Mouse (Mus musculus): ENCODE data around the gene Abcc4. TPM values are rescaled to one million over a fixed set of nuclear protein-coding genes. Genes with fewer than 3 reads are reported as not detected.

Abcc4 gene
- polyA plus RNA-seq, 1 experiment from 2014 or later: 3.6 TPM

GRCm38 (mm10) chr14:118510793-118511192 is 195.2 kb downstream of the Abcc4 start:
- Histone ChIP-seq H3K27ac (replicated peaks; ENCODE audit: low read depth, low read length) (no peak overlapping the region), H3K4me2 (ENCODE audit: low read depth, low read length) (no peak overlapping the region), H3K9ac (replicated peaks; ENCODE audit: low read length) (no peak overlapping the region), H3K9me3 (replicated peaks; ENCODE audit: control insufficient read depth, low read length) (no peaks in the 10 kb centered on the region), H3K4me3 (ENCODE audit: low read depth, low read length) (no peak overlapping the region), H3K27me3 (ENCODE audit: control insufficient read depth, insufficient read depth, low read length) (no peaks in the 10 kb centered on the region), H3K4me1 (ENCODE audit: control insufficient read depth, insufficient read depth, low read length) (no peaks in the 10 kb centered on the region), H3K36me3 (replicated peaks; ENCODE audit: control insufficient read depth, insufficient read depth, low read depth, low read length) (no peaks in the 10 kb centered on the region)
- WGBS: 75% methylated on average over 2 of the region's 2 CpGs
- ATAC-seq (replicated peaks; ENCODE audit: insufficient number of reproducible peaks, low FRiP score, low TSS enrichment, low read depth) (no peak), DNase-seq (ENCODE audit: low spot score) (no peak)

GRCm38 (mm10) chr14:118510216-118510615 is 195.8 kb downstream of the Abcc4 start:
- no peak overlapping the region for H3K4me3 ChIP-seq (ENCODE audit: low read depth, low read length)
- DNase-seq (ENCODE audit: low spot score): peak; percentile 23
- WGBS: 54% methylated on average over 5 of the region's 5 CpGs
- no peaks in the 10 kb centered on the region for H3K36me3 ChIP-seq (replicated peaks; ENCODE audit: control insufficient read depth, insufficient read depth, low read depth, low read length)
- no peaks in the 10 kb centered on the region for H3K9me3 ChIP-seq (replicated peaks; ENCODE audit: control insufficient read depth, low read length)
- H3K4me2 ChIP-seq (ENCODE audit: low read depth, low read length): no peak overlapping the region
- no peaks in the 10 kb centered on the region for H3K4me1 ChIP-seq (ENCODE audit: control insufficient read depth, insufficient read depth, low read length)
- H3K27me3 ChIP-seq (ENCODE audit: control insufficient read depth, insufficient read depth, low read length): no peaks in the 10 kb centered on the region
- H3K27ac ChIP-seq (replicated peaks; ENCODE audit: low read depth, low read length): no peak overlapping the region
- H3K9ac ChIP-seq (replicated peaks; ENCODE audit: low read length): no peak overlapping the region
- ATAC-seq (replicated peaks; ENCODE audit: insufficient number of reproducible peaks, low FRiP score, low TSS enrichment, low read depth): no peak

GRCm38 (mm10) chr14:118507829-118508228 is 198.2 kb downstream of the Abcc4 start:
- WGBS: 86% methylated on average over 14 of the region's 14 CpGs
- no peak overlapping the region for H3K4me2 ChIP-seq (ENCODE audit: low read depth, low read length)
- no peaks in the 10 kb centered on the region for H3K4me1 ChIP-seq (ENCODE audit: control insufficient read depth, insufficient read depth, low read length)
- H3K27me3 ChIP-seq (ENCODE audit: control insufficient read depth, insufficient read depth, low read length): no peaks in the 10 kb centered on the region
- H3K27ac ChIP-seq (replicated peaks; ENCODE audit: low read depth, low read length): no peak overlapping the region
- no peak overlapping the region for H3K9ac ChIP-seq (replicated peaks; ENCODE audit: low read length)
- no peaks in the 10 kb centered on the region for H3K9me3 ChIP-seq (replicated peaks; ENCODE audit: control insufficient read depth, low read length)
- no peaks in the 10 kb centered on the region for H3K36me3 ChIP-seq (replicated peaks; ENCODE audit: control insufficient read depth, insufficient read depth, low read depth, low read length)
- no peak overlapping the region for H3K4me3 ChIP-seq (ENCODE audit: low read depth, low read length)
- no peak for ATAC-seq (replicated peaks; ENCODE audit: insufficient number of reproducible peaks, low FRiP score, low TSS enrichment, low read depth)
- DNase-seq (ENCODE audit: low spot score): no peak

GRCm38 (mm10) chr14:118506591-118507146 is 199.3 kb downstream of the Abcc4 start:
- ATAC-seq (replicated peaks; ENCODE audit: insufficient number of reproducible peaks, low FRiP score, low TSS enrichment, low read depth) (peak; percentile 57; the same call in 1 of the 2 replicates), DNase-seq (ENCODE audit: low spot score) (peak; percentile 75)
- Histone ChIP-seq H3K27ac (replicated peaks; ENCODE audit: low read depth, low read length) (no peak overlapping the region), H3K4me3 (ENCODE audit: low read depth, low read length) (no peak overlapping the region), H3K27me3 (ENCODE audit: control insufficient read depth, insufficient read depth, low read length) (no peaks in the 10 kb centered on the region), H3K9me3 (replicated peaks; ENCODE audit: control insufficient read depth, low read length) (no peaks in the 10 kb centered on the region), H3K36me3 (replicated peaks; ENCODE audit: control insufficient read depth, insufficient read depth, low read depth, low read length) (no peaks in the 10 kb centered on the region), H3K4me1 (ENCODE audit: control insufficient read depth, insufficient read depth, low read length) (no peaks in the 10 kb centered on the region), H3K4me2 (ENCODE audit: low read depth, low read length) (no peak overlapping the region), H3K9ac (replicated peaks; ENCODE audit: low read length) (no peak overlapping the region)
- 41% methylated on average over 14 of the region's 14 CpGs for WGBS

GRCm38 (mm10) chr14:118496767-118497166 is 209.3 kb downstream of the Abcc4 start:
- Histone ChIP-seq H3K4me3 (ENCODE audit: low read depth, low read length) (no peak overlapping the region), H3K4me1 (ENCODE audit: control insufficient read depth, insufficient read depth, low read length) (no peaks in the 10 kb centered on the region), H3K27ac (replicated peaks; ENCODE audit: low read depth, low read length) (no peak overlapping the region), H3K27me3 (ENCODE audit: control insufficient read depth, insufficient read depth, low read length) (no peaks in the 10 kb centered on the region), H3K9ac (replicated peaks; ENCODE audit: low read length) (no peak overlapping the region), H3K36me3 (replicated peaks; ENCODE audit: control insufficient read depth, insufficient read depth, low read depth, low read length) (no peaks in the 10 kb centered on the region), H3K9me3 (replicated peaks; ENCODE audit: control insufficient read depth, low read length) (no peaks in the 10 kb centered on the region), H3K4me2 (ENCODE audit: low read depth, low read length) (no peak overlapping the region)
- WGBS: 83% methylated on average over 2 of the region's 2 CpGs
- ATAC-seq (replicated peaks; ENCODE audit: insufficient number of reproducible peaks, low FRiP score, low TSS enrichment, low read depth) (no peak), DNase-seq (ENCODE audit: low spot score) (no peak)

- ATAC-seq (replicated peaks; ENCODE audit: insufficient number of reproducible peaks, low FRiP score, low TSS enrichment, low read depth) (no peak), DNase-seq (ENCODE audit: low spot score) (no peak)
- Histone ChIP-seq H3K4me1 (ENCODE audit: control insufficient read depth, insufficient read depth, low read length) (no peaks in the 10 kb centered on the region), H3K4me3 (ENCODE audit: low read depth, low read length) (no peak overlapping the region), H3K36me3 (replicated peaks; ENCODE audit: control insufficient read depth, insufficient read depth, low read depth, low read length) (no peaks in the 10 kb centered on the region), H3K27ac (replicated peaks; ENCODE audit: low read depth, low read length) (no peak overlapping the region), H3K27me3 (ENCODE audit: control insufficient read depth, insufficient read depth, low read length) (no peaks in the 10 kb centered on the region), H3K9me3 (replicated peaks; ENCODE audit: control insufficient read depth, low read length) (no peaks in the 10 kb centered on the region), H3K9ac (replicated peaks; ENCODE audit: low read length) (no peak overlapping the region), H3K4me2 (ENCODE audit: low read depth, low read length) (no peak overlapping the region)
- WGBS: 83% methylated on average over 2 of the region's 2 CpGs
Observed at GRCm38 (mm10) chr14:118495458-118495857, 210.6 kb downstream of the Abcc4 start.

GRCm38 (mm10) chr14:118491708-118492107 is 214.3 kb downstream of the Abcc4 start:
- Histone ChIP-seq H3K4me2 (ENCODE audit: low read depth, low read length) (no peak overlapping the region), H3K9ac (replicated peaks; ENCODE audit: low read length) (no peak overlapping the region), H3K9me3 (replicated peaks; ENCODE audit: control insufficient read depth, low read length) (no peaks in the 10 kb centered on the region), H3K27me3 (ENCODE audit: control insufficient read depth, insufficient read depth, low read length) (no peaks in the 10 kb centered on the region; the same call in 1 of the 2 replicates), H3K4me3 (ENCODE audit: low read depth, low read length) (no peak overlapping the region), H3K27ac (replicated peaks; ENCODE audit: low read depth, low read length) (no peak overlapping the region), H3K36me3 (replicated peaks; ENCODE audit: control insufficient read depth, insufficient read depth, low read depth, low read length) (no peaks in the 10 kb centered on the region), H3K4me1 (ENCODE audit: control insufficient read depth, insufficient read depth, low read length) (no peaks in the 10 kb centered on the region)
- DNase-seq (ENCODE audit: low spot score): no peak
- WGBS: 63% methylated on average over 6 of the region's 6 CpGs
- ATAC-seq (replicated peaks; ENCODE audit: insufficient number of reproducible peaks, low FRiP score, low TSS enrichment, low read depth): no peak

GRCm38 (mm10) chr14:118491300-118491699 is 214.7 kb downstream of the Abcc4 start:
- ATAC-seq (replicated peaks; ENCODE audit: insufficient number of reproducible peaks, low FRiP score, low TSS enrichment, low read depth) (no peak), DNase-seq (ENCODE audit: low spot score) (no peak)
- Histone ChIP-seq H3K4me2 (ENCODE audit: low read depth, low read length) (0 out of 2 replicates have a peak overlapping the region, but pooled peaks have one; percentile 1), H3K36me3 (replicated peaks; ENCODE audit: control insufficient read depth, insufficient read depth, low read depth, low read length) (no peaks in the 10 kb centered on the region), H3K4me3 (ENCODE audit: low read depth, low read length) (no peak overlapping the region), H3K27ac (replicated peaks; ENCODE audit: low read depth, low read length) (no peak overlapping the region), H3K4me1 (ENCODE audit: control insufficient read depth, insufficient read depth, low read length) (no peaks in the 10 kb centered on the region), H3K27me3 (ENCODE audit: control insufficient read depth, insufficient read depth, low read length) (no peaks in the 10 kb centered on the region; the same call in 1 of the 2 replicates), H3K9me3 (replicated peaks; ENCODE audit: control insufficient read depth, low read length) (no peaks in the 10 kb centered on the region), H3K9ac (replicated peaks; ENCODE audit: low read length) (no peak overlapping the region)
- WGBS: 30% methylated on average over 13 of the region's 13 CpGs
